Mouse (Mus musculus): ENCODE data around the gene Rnf115. TPM values are rescaled to one million over a fixed set of nuclear protein-coding genes. Genes with fewer than 3 reads are reported as not detected.

Gene Rnf115
- polyA plus RNA-seq, 1 experiment from 2014 or later = 59.8 TPM

- WGBS = 93% methylated on average over 1 of the region's 1 CpGs
- no peaks in the 10 kb centered on the region for H3K4me1 ChIP-seq (replicated peaks; ENCODE audit: control insufficient read depth, insufficient read depth, low read length)
- H3K27me3 ChIP-seq (replicated peaks; ENCODE audit: control insufficient read depth, insufficient read depth, low read length) = no peaks in the 10 kb centered on the region
- no peak overlapping the region for H3K4me3 ChIP-seq (replicated peaks; ENCODE audit: low read length)
- H3K27ac ChIP-seq (ENCODE audit: low read length) = no peak overlapping the region
- no peak overlapping the region for H3K4me2 ChIP-seq (ENCODE audit: low read length)
- no peaks in the 10 kb centered on the region for H3K9me3 ChIP-seq (ENCODE audit: control insufficient read depth, low read length)
- no peak overlapping the region for H3K9ac ChIP-seq (replicated peaks; ENCODE audit: low read depth, low read length)
- ATAC-seq = no peak
- no peaks in the 10 kb centered on the region for H3K36me3 ChIP-seq (ENCODE audit: control insufficient read depth, insufficient read depth)
Measured at GRCm38 (mm10) chr3:96746829-96747228, 19.4 kb downstream of the Rnf115 start.

- H3K9me3 ChIP-seq (ENCODE audit: control insufficient read depth, low read length) = no peaks in the 10 kb centered on the region
- no peak for ATAC-seq
- no peak overlapping the region for H3K27ac ChIP-seq (ENCODE audit: low read length)
- no peak overlapping the region for H3K4me3 ChIP-seq (replicated peaks; ENCODE audit: low read length)
- H3K9ac ChIP-seq (replicated peaks; ENCODE audit: low read depth, low read length) = no peak overlapping the region
- 97% methylated on average over 1 of the region's 1 CpGs for WGBS
- H3K4me1 ChIP-seq (replicated peaks; ENCODE audit: control insufficient read depth, insufficient read depth, low read length) = no peaks in the 10 kb centered on the region
- H3K27me3 ChIP-seq (replicated peaks; ENCODE audit: control insufficient read depth, insufficient read depth, low read length) = no peaks in the 10 kb centered on the region
- H3K4me2 ChIP-seq (ENCODE audit: low read length) = no peak overlapping the region
- no peaks in the 10 kb centered on the region for H3K36me3 ChIP-seq (ENCODE audit: control insufficient read depth, insufficient read depth)
Measured at GRCm38 (mm10) chr3:96755935-96756334, 28.5 kb downstream of the Rnf115 start.

GRCm38 (mm10) chr3:96757691-96758090 lies 30.2 kb downstream of the Rnf115 start:
- 63% methylated on average over 7 of the region's 7 CpGs for WGBS
- H3K27ac ChIP-seq (ENCODE audit: low read length) = no peak overlapping the region
- no peaks in the 10 kb centered on the region for H3K4me1 ChIP-seq (replicated peaks; ENCODE audit: control insufficient read depth, insufficient read depth, low read length)
- H3K36me3 ChIP-seq (ENCODE audit: control insufficient read depth, insufficient read depth) = no peaks in the 10 kb centered on the region
- no peaks in the 10 kb centered on the region for H3K27me3 ChIP-seq (replicated peaks; ENCODE audit: control insufficient read depth, insufficient read depth, low read length)
- H3K9me3 ChIP-seq (ENCODE audit: control insufficient read depth, low read length) = no peaks in the 10 kb centered on the region
- no peak overlapping the region for H3K9ac ChIP-seq (replicated peaks; ENCODE audit: low read depth, low read length)
- no peak overlapping the region for H3K4me2 ChIP-seq (ENCODE audit: low read length)
- ATAC-seq = no peak
- H3K4me3 ChIP-seq (replicated peaks; ENCODE audit: low read length) = no peak overlapping the region

- no peak overlapping the region for H3K27ac ChIP-seq (ENCODE audit: low read length)
- ATAC-seq = no peak
- no peak overlapping the region for H3K4me2 ChIP-seq (ENCODE audit: low read length)
- no peaks in the 10 kb centered on the region for H3K36me3 ChIP-seq (ENCODE audit: control insufficient read depth, insufficient read depth)
- no peaks in the 10 kb centered on the region for H3K4me1 ChIP-seq (replicated peaks; ENCODE audit: control insufficient read depth, insufficient read depth, low read length)
- no peak overlapping the region for H3K9ac ChIP-seq (replicated peaks; ENCODE audit: low read depth, low read length)
- no peaks in the 10 kb centered on the region for H3K9me3 ChIP-seq (ENCODE audit: control insufficient read depth, low read length)
- no peak overlapping the region for H3K4me3 ChIP-seq (replicated peaks; ENCODE audit: low read length)
- H3K27me3 ChIP-seq (replicated peaks; ENCODE audit: control insufficient read depth, insufficient read depth, low read length) = no peaks in the 10 kb centered on the region
- WGBS = 95% methylated on average over 4 of the region's 4 CpGs
Measured at GRCm38 (mm10) chr3:96759695-96760094, 32.2 kb downstream of the Rnf115 start.

GRCm38 (mm10) chr3:96764528-96764927 lies 37.1 kb downstream of the Rnf115 start:
- Histone ChIP-seq H3K4me3 (replicated peaks; ENCODE audit: low read length) (no peak overlapping the region), H3K9me3 (ENCODE audit: control insufficient read depth, low read length) (no peaks in the 10 kb centered on the region), H3K36me3 (ENCODE audit: control insufficient read depth, insufficient read depth) (no peaks in the 10 kb centered on the region), H3K4me2 (ENCODE audit: low read length) (no peak overlapping the region), H3K27ac (ENCODE audit: low read length) (no peak overlapping the region), H3K9ac (replicated peaks; ENCODE audit: low read depth, low read length) (no peak overlapping the region), H3K27me3 (replicated peaks; ENCODE audit: control insufficient read depth, insufficient read depth, low read length) (no peaks in the 10 kb centered on the region), H3K4me1 (replicated peaks; ENCODE audit: control insufficient read depth, insufficient read depth, low read length) (no peaks in the 10 kb centered on the region)
- no peak for ATAC-seq
- 96% methylated on average over 1 of the region's 1 CpGs for WGBS

GRCm38 (mm10) chr3:96769971-96770370 lies 42.5 kb downstream of the Rnf115 start:
- Histone ChIP-seq H3K9ac (replicated peaks; ENCODE audit: low read depth, low read length) (no peak overlapping the region), H3K4me2 (ENCODE audit: low read length) (no peak overlapping the region), H3K36me3 (ENCODE audit: control insufficient read depth, insufficient read depth) (no peaks in the 10 kb centered on the region), H3K27me3 (replicated peaks; ENCODE audit: control insufficient read depth, insufficient read depth, low read length) (no peaks in the 10 kb centered on the region), H3K4me3 (replicated peaks; ENCODE audit: low read length) (no peak overlapping the region), H3K4me1 (replicated peaks; ENCODE audit: control insufficient read depth, insufficient read depth, low read length) (no peaks in the 10 kb centered on the region), H3K9me3 (ENCODE audit: control insufficient read depth, low read length) (no peaks in the 10 kb centered on the region), H3K27ac (ENCODE audit: low read length) (no peak overlapping the region)
- 89% methylated on average over 5 of the region's 5 CpGs for WGBS
- ATAC-seq = no peak

GRCm38 (mm10) chr3:96772949-96773348 lies 45.5 kb downstream of the Rnf115 start:
- Histone ChIP-seq H3K9me3 (ENCODE audit: control insufficient read depth, low read length) (no peaks in the 10 kb centered on the region), H3K9ac (replicated peaks; ENCODE audit: low read depth, low read length) (no peak overlapping the region)

GRCm38 (mm10) chr3:96777120-96777519 lies 49.7 kb downstream of the Rnf115 start:
- H3K9me3 ChIP-seq (ENCODE audit: control insufficient read depth, low read length) = no peaks in the 10 kb centered on the region
- H3K4me3 ChIP-seq (replicated peaks; ENCODE audit: low read length) = no peak overlapping the region
- ATAC-seq = no peak
- H3K27ac ChIP-seq (ENCODE audit: low read length) = no peak overlapping the region
- H3K36me3 ChIP-seq (ENCODE audit: control insufficient read depth, insufficient read depth) = no peaks in the 10 kb centered on the region; the same call in 1 of the 2 replicates
- WGBS = 83% methylated on average over 3 of the region's 3 CpGs
- no peaks in the 10 kb centered on the region for H3K4me1 ChIP-seq (replicated peaks; ENCODE audit: control insufficient read depth, insufficient read depth, low read length)
- H3K4me2 ChIP-seq (ENCODE audit: low read length) = no peak overlapping the region
- no peaks in the 10 kb centered on the region for H3K27me3 ChIP-seq (replicated peaks; ENCODE audit: control insufficient read depth, insufficient read depth, low read length)
- H3K9ac ChIP-seq (replicated peaks; ENCODE audit: low read depth, low read length) = no peak overlapping the region

More at GRCm38 (mm10) chr3:96772949-96773348, 45.5 kb downstream of the Rnf115 start:
- H3K4me2 ChIP-seq (ENCODE audit: low read length) = no peak overlapping the region
- no peaks in the 10 kb centered on the region for H3K4me1 ChIP-seq (replicated peaks; ENCODE audit: control insufficient read depth, insufficient read depth, low read length)
- WGBS = 52% methylated on average over 1 of the region's 1 CpGs
- H3K27ac ChIP-seq (ENCODE audit: low read length) = no peak overlapping the region
- no peak overlapping the region for H3K4me3 ChIP-seq (replicated peaks; ENCODE audit: low read length)
- no peaks in the 10 kb centered on the region for H3K27me3 ChIP-seq (replicated peaks; ENCODE audit: control insufficient read depth, insufficient read depth, low read length)
- no peak for ATAC-seq
- no peaks in the 10 kb centered on the region; the same call in 1 of the 2 replicates for H3K36me3 ChIP-seq (ENCODE audit: control insufficient read depth, insufficient read depth)

- Histone ChIP-seq H3K36me3 (ENCODE audit: control insufficient read depth, insufficient read depth) (peaks cover 2% of the 10 kb centered on the region; the same call in 1 of the 2 replicates), H3K9me3 (ENCODE audit: control insufficient read depth, low read length) (no peaks in the 10 kb centered on the region), H3K4me2 (ENCODE audit: low read length) (no peak overlapping the region), H3K9ac (replicated peaks; ENCODE audit: low read depth, low read length) (no peak overlapping the region), H3K27me3 (replicated peaks; ENCODE audit: control insufficient read depth, insufficient read depth, low read length) (no peaks in the 10 kb centered on the region), H3K4me3 (replicated peaks; ENCODE audit: low read length) (no peak overlapping the region), H3K27ac (ENCODE audit: low read length) (no peak overlapping the region), H3K4me1 (replicated peaks; ENCODE audit: control insufficient read depth, insufficient read depth, low read length) (no peaks in the 10 kb centered on the region)
- no peak for ATAC-seq
- 73% methylated on average over 8 of the region's 8 CpGs for WGBS
Measured at GRCm38 (mm10) chr3:96782236-96782635, 54.8 kb downstream of the Rnf115 start.

GRCm38 (mm10) chr3:96787784-96788183 lies 60.3 kb downstream of the Rnf115 start:
- no peaks in the 10 kb centered on the region for H3K4me1 ChIP-seq (replicated peaks; ENCODE audit: control insufficient read depth, insufficient read depth, low read length)
- no peak for ATAC-seq
- no peak overlapping the region for H3K9ac ChIP-seq (replicated peaks; ENCODE audit: low read depth, low read length)
- no peak overlapping the region for H3K4me2 ChIP-seq (ENCODE audit: low read length)
- no peaks in the 10 kb centered on the region for H3K27me3 ChIP-seq (replicated peaks; ENCODE audit: control insufficient read depth, insufficient read depth, low read length)
- no peak overlapping the region for H3K27ac ChIP-seq (ENCODE audit: low read length)
- 93% methylated on average over 1 of the region's 1 CpGs for WGBS
- H3K4me3 ChIP-seq (replicated peaks; ENCODE audit: low read length) = no peak overlapping the region
- no peaks in the 10 kb centered on the region for H3K9me3 ChIP-seq (ENCODE audit: control insufficient read depth, low read length)
- peaks cover 4% of the 10 kb centered on the region for H3K36me3 ChIP-seq (ENCODE audit: control insufficient read depth, insufficient read depth)

All from forebrain, embryonic 16.5 days (tissue).